Mouse (Mus musculus) cerebellum, postnatal 14 days (tissue): Measurements from ENCODE around the gene Cdrt4.

ENCODE experiments used
- DNase-seq, 2 experiments: peaks; one replicate each; pipeline ENCODE4 v3.0.0; 2021; ENCODE audit warnings: mixed read lengths in 2 of 2

The Cdrt4 gene

DNA sequence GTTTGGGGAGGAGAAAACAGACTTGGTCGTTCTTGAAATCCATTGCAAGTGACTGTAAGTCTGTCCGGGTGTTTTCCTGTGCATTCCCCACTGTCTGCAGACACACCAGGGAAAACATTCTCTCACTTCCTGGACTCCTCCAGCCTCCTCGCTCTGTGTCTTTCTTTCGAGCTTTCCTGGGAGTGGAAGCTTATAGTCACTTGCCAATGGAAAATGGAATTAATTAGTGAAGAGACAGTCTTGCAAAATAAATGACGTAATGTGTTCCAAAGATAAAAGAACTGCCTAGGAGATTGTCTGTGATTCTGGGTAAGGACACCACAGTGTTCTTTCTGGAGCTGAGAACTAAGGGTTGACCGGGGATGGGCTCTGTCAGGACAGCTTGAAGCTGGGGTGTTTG lies 7.5 kb upstream of the Cdrt4 start:
- no peak for DNase-seq

DNA sequence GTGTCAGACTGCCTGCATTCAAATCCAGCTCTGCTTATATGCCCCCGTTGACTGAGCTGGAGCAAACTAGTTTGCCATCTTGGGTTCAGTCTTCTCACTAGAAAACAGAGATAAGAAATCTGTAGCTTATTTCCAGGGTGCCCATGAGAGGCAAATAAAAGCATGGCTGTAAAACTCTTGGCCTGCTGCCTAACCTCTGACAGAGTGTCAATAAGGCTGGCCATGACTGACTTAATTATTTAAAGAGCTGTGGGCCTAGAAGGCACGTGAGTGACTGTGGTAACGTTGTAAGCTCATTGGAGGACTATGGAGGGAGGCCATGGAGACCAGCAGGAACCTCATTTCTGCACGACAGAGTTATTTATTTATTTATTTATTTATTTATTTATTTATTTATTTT lies 5.5 kb upstream of the Cdrt4 start:
- DNase-seq: no peak

DNA sequence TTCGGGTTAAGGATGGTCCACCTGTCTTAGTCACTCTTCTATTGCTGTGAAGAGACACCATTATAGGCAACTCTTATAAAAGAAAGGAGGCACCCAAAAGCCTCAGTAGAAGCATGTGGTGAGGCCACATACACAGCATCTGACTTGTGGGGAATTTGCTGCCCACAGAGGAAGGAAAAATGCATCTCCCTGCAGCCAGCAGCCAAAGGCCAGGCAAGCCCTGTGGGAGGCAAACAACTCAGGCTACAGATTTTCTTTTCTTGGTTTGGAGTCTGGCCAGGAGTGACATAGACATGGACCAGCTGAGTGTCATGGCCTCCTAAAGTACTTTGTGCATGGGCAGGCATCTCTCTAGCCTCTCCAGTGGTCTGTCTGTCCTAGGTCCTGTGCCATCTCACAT lies 1.4 kb upstream of the Cdrt4 start:
- DNase-seq: no peak

DNA sequence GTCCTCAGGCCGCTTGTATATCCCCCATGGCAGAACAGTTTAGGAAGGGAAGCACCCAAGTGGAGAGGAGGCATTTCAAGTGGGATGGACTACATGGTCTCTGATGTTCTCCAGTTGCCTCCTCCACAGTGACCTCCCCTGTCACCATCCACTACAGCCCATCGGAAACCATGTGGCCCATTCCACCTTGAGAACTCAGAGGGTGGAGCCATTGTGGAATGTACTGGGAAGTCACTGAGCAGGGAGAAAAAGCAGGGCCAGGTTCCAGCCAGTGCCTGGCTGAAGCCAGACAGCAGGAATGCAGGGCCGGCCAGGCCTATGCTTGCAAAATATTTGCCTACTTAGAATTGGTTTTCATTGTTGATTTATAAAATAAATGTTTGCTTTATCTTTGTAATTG lies 3.8 kb downstream of the Cdrt4 start:
- DNase-seq: no peak

DNA sequence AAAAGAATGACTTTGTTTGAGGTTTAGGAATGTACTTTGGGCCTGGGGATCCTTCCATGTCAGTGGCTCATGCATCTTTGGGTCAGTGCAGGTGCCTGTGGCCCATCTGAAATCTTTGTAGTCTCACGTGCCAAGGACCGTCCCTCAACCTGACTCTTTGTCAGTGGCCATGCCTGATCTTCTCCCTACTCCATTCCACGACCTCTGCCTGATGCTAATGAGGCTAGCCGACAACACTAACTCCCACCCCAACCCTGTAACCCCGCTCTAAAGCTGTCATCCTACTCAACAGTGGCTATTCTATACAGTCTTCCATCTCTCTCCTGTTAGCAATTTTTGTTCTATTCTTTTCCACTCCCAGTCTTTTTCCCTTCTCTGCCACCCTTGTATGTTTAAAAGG lies 4.2 kb downstream of the Cdrt4 start:
- DNase-seq: no peak

DNA sequence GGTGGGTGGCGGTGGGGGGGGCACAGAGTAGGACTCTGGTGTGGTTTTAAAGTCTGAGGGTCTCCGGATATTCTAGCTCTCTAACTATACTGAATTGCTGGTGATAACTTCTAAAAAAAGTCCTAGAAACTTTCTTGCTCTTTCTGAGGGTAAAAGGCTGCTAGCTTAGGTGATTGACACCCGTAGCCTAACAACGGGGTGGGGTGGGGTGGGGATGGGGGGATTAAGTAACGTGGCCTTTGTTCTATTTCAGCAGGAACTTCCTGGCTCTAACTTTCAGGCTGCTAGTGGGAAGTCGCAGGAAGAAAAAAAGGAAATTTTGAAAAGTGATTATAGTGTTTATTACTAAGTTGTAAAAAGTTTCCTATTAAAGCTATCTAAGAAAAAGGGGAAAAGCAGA lies 4.8 kb downstream of the Cdrt4 start:
- no peak for DNase-seq

DNA sequence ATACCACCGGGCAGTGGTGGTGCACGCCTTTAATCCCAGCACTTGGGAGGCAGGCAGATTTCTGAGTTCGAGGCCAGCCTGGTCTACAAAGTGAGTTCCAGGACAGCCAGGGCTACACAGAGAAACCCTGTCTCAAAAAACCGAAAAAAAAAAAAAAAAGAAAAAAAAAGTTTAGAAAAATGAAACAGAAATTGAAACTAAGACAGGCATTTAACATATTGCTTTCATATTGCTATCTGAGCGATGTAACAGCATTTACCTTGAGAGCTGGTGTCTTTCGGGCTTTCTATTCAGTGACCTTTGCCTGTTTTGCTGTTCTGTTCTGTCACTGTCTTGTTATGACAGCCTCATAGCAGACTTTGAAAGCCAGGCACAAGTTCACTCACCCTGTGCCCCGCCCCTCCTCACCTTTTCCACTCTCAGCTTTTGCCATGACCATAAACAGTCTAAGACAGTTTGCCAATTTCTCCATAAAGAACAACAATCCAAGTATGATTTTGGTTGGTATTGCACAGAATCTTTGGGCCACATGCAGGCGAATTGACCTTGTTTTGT lies 6.7 kb downstream of the Cdrt4 start:
- no peak for DNase-seq

DNA sequence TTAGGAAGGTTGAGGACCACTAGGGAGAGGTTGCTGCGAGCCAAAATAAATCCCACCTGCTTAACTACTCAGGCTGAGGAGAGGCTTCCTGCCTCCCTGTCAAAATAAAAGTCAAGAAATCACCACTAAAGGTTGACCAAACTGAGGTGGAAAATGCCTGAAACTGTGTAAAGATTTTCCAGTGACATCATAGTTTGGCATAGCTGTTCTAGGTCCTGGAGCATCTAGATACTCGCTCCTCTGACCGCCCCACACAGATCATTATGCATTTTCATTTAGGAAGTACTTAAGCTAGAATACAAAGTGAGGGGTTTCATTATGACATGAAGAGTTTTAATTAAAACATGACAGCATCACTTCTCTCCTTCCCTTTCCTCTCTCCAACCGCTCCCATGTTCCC lies 12.3 kb downstream of the Cdrt4 start:
- DNase-seq: no peak

DNA sequence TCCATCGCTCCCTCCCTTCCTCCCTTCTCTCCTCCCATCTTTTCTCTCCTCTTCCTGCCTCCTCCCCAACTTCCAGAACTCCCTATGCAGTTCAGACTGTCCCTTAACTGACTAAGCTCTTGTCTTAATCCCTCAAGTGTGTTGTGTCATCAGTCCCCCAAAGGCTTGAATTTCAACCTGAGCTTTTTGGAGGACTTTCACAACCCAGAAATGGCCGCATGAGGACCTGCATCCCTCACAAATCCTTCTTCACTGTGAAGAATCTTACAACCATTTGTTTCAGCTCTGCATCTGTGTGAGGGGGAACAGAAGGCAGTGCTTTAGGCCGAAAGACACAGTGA lies 15.4 kb downstream of the Cdrt4 start:
- DNase-seq: no peak

DNA sequence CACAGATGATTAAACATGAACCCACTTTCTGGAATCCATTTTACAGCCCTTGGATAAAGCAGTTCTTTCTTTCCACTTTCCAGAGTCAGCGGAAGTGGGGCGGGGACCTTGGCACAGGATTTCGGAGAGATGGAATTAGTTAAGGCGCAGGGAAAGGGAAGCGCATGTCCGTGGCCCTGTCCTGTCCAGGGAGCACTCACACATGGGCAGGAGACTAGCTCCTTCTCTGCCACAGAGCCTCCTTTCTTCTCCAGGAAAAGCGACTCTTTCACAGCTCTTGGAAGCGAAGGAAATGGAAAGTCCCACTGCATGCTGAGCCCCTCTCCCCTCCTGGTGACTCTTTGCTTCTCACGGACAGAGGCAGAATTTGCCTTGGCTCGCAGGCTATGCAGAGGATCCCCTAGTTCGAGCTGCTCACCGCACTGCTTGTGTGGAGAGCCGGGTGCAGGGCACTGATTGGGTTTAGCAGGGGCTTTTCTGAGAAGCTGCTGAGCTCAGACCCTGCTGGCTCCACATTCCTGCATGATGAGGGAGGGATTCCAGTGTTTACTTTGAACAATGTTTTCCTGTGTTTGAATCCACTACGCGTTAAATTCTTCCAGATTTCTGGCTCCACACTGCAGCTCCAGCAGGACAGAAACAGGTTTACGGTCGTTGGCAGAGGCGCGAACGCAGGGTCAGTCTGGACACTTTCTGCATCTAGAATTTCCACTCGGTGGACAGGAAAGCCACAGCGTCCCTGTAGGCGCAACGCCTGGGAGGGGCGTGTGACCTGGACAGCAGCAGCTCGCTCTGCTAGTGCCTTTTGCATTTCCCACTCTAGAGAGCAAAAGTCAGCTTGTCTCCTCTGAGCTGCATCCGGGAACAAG lies 16.0 kb downstream of the Cdrt4 start:
- peak; percentile 26 for DNase-seq

DNA sequence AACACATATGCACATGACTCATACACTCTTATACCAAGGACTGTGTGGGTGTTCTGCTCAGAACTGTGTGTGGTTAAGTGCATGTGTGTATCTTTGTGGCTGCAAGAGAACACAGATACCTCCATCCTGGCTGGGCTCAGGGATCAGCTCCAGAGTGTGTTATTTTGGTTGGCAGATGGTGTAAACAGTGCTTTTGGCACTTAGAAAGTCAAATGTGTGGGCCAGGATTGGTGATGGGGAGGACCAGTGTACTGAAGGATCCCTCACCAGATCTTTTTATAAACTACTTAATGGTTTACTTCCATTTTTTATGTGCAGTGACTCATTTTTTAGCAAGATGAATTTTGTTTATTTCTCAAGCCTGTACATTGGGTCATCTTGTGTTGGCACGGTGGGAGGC lies 26.2 kb downstream of the Cdrt4 start:
- DNase-seq: peak; percentile 16 to 38

DNA sequence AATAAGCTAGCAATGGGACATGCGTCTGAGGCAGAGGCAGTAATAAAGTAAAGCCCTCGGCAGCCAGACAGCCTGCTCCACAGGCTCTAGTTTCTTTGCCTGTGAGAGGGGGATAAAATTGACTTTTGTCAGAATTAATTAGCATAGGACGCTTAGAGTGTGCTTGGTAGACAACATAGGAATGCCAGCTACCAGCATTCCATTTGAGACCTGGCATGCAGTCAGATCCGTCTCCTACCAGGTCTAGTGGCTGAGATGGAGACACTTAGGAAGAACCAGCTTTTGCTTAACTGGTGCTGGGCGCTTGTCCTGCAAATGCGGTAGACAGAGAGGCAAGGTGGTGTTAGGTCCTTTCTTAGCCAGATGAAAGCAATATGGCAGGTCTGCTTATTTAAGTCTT lies 27.9 kb downstream of the Cdrt4 start:
- peak; percentile 59 to 65 for DNase-seq

DNA sequence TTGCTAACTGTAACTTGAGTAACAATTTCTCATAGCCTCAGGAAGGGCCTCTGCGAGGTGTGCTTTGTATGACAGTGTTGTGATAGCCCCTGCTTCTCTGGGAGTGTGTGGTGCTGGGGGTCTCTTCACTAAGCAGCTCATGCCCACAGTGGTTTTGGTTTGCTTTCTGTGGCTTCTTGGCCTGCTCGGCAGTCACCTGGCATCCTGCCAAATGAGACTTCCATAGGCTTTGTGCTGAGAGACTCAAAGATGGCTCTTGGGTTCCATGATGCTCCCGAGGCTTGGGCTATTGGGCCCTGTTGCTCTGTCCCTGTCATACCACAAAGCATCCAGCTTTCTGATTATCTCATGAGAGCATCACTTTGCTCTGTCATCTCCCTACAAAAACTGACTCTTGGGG lies 30.7 kb downstream of the Cdrt4 start:
- DNase-seq: peak; percentile 48 to 50

DNA sequence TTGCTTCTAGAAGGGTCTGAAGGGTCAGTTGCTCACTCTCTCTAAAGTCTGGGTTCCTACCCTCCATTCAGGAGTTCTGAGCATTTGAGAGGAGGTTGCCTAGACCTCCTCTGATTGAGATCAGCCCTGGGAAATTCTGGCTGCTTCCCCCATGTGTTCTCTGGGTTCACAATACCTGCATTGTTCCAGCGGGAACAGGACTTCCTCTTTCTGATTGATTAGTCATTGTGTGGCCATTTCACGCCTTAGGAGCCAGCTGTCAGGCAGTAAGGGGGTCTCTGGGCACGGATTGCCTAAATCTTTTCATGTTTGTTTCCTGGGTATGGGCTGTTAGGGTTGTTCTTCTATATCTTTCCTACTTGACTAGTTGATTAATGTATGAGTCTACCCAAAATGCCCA lies 32.8 kb downstream of the Cdrt4 start:
- no peak for DNase-seq

DNA sequence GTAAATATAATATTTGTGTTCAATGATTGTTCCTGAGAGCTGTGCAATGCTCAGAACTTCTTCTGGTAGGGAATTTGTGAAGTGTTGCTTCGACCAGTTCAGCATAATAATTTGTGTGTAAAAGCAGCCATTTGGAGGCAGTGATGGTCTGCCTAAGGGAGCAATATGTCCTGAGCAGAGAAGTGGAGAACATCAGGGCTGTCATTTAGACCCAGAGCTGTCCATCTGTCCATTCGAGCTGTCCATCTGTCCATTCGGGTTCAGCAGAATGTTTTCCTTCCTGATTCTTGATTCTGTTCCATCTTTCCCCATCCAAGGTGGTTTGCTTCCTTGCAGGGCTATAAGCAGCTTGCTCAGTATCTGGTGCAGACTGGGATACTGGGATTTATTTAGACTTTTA lies 33.4 kb downstream of the Cdrt4 start:
- peak; percentile 49 to 60 for DNase-seq

DNA sequence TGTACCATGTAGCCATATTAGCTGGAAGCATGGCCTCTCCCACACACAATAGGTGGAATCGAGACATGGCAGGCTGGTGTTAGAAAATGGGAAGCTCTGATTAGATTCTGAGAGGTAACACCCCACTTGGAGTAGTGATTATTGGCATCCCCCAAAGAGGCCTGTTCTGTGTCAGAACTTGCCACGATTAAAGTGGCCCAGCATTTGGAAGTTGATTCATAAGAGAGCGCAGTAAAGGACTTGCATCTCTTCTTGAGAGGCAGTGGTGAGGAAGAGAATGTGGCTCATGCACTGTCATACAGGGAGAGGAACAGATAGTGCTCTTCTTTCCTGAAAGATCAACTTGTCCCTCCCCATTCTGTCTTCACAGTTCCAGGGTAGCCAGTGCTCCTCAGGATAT lies 34.1 kb downstream of the Cdrt4 start:
- DNase-seq: no peak

DNA sequence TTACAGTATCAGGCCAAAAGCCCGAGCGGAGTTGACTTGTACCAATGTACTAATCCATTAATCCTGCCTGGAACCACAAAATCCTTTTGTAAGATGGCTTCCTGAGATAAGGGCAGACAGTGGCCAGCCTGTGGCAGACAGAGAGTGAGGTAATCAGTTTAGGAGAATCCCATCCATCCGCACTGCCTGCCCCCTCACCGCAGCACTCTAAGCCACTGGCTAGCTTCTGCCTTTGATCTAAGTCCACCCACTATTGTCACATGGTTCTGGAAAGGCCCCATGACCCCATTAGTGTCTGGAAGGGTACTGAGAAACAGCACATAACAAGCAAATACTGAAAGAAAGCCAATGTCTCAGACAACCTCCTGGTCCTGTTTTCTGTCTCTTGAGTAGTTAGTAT lies 35.6 kb downstream of the Cdrt4 start:
- no peak for DNase-seq

DNA sequence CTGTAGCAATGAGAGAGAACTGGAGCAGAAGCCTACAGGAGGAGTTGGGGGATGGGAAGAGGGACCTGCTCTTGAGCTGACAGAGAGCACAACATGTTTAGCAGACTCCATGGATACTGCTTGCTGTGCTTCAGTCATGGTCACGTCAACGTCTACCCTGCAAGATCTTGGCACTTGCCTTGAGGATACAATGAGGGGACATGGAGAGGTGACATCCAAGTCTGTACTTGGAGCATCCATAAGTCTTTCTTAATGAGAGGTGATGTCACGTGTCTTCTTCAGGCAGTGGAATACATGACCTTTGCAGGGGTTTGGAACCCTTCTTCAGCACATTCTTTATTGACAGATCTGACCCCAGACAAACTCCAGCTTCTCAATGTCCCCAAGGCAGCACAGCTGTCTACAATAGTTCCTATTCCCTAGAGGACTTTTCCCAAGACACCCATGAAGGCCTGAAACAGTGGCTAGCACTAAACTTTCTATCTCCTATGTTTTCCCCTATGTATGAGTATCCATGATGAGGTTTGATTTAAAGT lies 39.2 kb downstream of the Cdrt4 start:
- no peak for DNase-seq

DNA sequence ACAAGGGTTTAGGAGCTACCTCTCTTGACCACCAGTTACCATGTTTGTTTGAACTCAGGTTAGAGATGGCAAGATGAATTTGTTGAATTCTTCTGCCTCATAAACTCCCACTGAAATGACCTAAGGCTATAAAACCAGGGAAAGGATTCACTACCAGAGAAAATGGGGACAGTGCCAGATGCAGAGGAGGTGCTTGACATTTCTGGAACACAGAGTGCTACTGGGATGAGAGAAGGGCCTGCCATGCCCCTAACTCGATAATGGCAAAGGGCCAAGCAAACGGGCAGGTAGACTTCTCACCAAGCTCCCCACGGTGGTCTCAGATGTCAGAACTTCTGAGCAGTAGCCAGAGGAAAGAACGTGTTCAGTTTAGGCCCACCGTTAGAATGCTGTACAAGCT lies 39.8 kb downstream of the Cdrt4 start:
- no peak for DNase-seq

DNA sequence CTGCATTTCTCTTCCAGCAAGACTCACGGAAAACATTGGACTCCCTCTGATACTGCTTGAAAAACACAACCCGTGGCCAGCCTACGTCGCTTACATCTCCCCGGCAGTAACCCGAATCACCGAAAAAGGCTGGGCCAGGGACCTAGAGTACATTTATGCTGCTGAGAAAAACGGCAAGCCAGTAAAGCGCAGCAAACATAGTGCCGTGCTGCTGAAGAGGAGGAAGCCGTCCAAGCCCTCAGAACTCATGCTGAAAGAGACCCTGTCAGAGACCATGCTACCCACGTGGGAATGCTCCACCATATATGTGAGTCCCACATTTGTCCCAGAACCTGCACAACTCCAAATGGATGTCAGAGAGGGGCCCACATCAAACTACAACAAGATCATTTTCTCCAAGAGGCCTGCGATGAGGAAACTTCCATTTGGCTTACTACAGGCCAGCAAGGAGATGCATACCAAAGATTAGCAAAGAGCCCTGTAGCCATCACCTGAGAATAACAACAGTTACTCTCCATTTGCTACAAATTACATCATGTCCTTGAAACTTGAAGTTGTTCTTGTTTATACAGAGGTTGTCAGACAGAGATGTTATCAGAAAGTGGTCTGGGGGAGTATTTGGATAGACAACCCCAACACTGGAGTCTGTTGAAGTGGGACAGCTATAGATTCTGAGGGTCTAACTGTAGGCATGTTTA lies 41.7 kb downstream of the Cdrt4 start:
- DNase-seq: no peak

DNA sequence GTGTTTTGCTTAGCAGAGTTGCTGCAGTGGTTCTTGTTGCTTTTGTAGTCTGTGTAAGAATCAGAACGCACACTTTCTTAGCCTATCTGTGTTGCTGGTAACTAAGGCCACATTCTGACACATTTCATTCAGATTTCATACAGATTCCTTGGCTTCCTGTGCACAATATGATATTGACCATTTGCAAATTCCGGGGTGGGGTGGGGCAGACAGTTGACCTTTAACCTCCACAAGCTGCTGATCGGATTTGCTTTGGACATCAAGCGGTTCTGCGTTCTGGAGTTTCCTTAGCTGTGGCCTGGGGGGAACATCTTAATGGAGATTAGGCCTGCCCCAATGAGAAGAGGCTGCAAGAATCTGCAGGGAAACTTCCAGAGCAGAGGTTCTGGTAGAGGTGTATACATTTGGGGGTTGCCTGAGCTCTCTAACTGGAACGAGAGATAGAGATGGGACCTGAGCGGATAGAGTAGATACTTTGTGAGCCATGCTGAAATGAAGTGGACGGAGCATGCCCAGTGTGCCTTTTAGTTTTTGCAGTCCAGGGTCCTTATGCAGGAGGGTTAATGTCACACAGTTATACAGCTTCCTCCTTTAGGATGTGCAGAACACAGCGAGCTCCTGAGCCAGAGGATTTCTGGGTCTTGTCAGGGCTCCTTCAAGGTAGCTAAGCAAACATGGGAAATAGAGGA lies 44.2 kb downstream of the Cdrt4 start:
- DNase-seq: no peak

DNA sequence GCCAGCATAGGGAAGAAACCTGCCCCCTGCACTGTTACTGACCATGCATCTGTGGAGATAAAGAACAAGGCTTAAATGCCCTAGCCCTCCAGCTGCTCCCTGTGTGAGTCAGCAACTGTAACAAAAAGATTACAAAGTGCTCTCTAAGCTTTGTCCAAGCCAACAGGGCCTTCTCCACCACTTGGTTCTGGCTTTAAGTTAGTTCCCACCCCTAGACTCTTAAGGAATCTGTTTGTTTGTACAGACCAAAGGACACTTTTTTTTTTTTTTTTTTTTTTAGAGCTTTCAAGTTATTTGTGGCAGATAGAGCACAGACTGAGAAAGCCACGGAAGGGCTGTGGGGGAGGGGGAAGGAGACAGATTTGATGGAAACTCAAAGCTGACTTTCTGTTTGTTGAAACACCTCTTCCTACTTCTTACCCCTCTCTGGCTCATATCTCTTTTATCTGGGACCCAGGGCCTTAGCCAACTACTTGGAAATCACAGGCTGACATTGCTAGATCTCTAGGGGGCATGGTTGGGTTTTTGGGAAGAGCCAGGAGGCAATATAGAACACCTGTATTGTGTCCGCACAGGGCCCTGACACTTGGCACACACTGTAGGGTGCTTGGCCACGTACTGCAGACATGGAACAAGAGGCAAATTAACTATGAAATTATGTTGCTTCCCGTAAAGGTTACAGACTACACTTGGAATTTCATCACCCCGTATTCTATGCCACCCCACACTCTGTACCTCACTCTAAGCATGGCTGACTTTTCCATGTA lies 44.9 kb downstream of the Cdrt4 start:
- DNase-seq: no peak

DNA sequence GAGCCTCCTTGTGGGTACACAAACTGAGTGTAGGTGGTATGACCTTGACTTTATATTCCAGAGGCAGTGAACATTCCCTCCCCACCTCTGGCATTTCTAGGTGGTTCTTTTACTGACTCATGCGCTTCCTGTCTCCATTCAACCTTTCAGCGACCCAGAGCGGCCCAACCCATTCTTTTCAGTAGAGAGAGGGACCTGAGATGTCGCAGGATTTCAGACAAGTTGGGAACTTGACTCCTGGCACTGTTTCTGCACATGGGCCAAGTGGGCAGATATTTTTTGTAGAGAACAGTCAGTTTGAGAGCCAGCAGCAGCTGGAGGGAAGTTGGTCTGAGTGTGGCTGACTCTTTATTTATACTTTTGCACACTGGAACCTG lies 45.5 kb downstream of the Cdrt4 start:
- no peak for DNase-seq
